Mouse (Mus musculus): ENCODE results near the gene Gabpa. TPM values are rescaled to one million over a fixed set of nuclear protein-coding genes. Genes with fewer than 3 reads are reported as not detected.

Gabpa gene
- polyA plus RNA-seq, 1 experiment: 11.7 TPM

DNA sequence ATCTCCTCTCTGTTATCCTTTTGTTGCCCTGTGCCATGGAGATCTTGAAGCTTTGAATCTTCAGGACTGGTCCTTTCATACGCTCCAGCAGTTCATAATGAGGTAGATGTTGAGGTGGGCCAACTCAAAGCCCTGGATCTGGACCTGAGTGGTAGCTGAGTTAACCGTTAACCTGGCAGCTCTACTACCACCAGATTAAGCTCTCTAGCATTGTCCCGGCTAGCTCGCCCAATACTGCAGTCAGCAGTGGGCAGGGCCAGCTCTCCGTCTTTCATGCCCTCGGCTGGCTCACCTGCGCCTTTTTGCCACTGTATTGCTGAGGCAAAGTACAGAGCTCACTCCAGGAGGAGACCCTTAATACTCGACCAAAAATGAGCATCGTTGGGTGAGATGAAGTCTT is 46.4 kb downstream of the Gabpa start:
- Histone ChIP-seq H3K79me3 (ENCODE audit: low read depth) (no peaks in the 10 kb centered on the region), H3K79me2 (ENCODE audit: control insufficient read depth, insufficient read depth) (no peaks in the 10 kb centered on the region), H3K4me3 (ENCODE audit: insufficient read depth, poor library complexity, severe bottlenecking) (no peak overlapping the region), H3K27me3 (ENCODE audit: control insufficient read depth, insufficient read depth, insufficient read length) (no peaks in the 10 kb centered on the region), H3K36me3 (ENCODE audit: control insufficient read depth, insufficient read depth) (no peaks in the 10 kb centered on the region), H3ac (ENCODE audit: control insufficient read depth, insufficient read length, low read depth) (no peak overlapping the region)
- TF ChIP-seq CTCF (IDR thresholded peaks at IDR 0.05; ENCODE audit: control insufficient read depth, insufficient read depth, insufficient read length) (no peak), MYOD1 (IDR thresholded peaks at IDR 0.05; ENCODE audit: control insufficient read depth, insufficient read length, low read depth) (no peak), CEBPB (IDR thresholded peaks at IDR 0.05; ENCODE audit: low read depth) (no peak), FOSL1 (IDR thresholded peaks at IDR 0.05; ENCODE audit: insufficient read depth, low read length, poor library complexity, severe bottlenecking) (no peak), MAX (IDR thresholded peaks at IDR 0.05) (no peak), MYOG (IDR thresholded peaks at IDR 0.05; ENCODE audit: control insufficient read depth, extremely low read depth, insufficient read length) (no peak)

DNA sequence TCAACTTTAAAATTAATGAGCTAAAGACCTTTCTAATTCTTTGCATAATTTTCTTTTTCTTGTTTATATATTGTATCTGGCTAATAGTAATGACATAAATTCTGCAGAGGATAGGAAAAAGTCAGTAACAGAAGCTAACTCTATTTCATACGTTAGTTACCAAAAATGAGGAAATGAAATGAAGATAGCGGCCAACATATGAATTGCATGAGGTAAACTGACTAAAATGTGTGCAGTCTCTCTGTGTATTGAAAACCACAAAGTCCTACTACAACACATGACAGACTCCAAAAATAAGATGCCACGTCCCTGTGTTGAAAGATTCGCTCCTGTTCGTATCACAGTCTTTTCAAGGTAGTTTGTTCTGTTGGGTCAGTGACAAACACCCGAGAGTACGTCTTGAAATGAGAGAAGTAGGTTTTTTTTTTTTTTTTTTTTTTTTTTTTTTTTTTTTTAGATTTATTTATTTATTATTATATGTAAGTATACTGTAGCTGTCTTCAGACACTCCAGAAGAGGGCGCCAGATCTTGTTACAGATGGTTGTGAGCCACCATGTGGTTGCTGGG is 47.1 kb downstream of the Gabpa start:
- H3K27me3 ChIP-seq (ENCODE audit: control insufficient read depth, insufficient read depth, insufficient read length): no peaks in the 10 kb centered on the region
- TF ChIP-seq USF1 (IDR thresholded peaks at IDR 0.05; ENCODE audit: low read depth): no peak
- no peak for TF ChIP-seq CTCF (IDR thresholded peaks at IDR 0.05; ENCODE audit: control insufficient read depth, insufficient read depth, insufficient read length)
- no peak for TF ChIP-seq MYOG (IDR thresholded peaks at IDR 0.05; ENCODE audit: control insufficient read depth, extremely low read depth, insufficient read length)
- no peak for TF ChIP-seq MYOD1 (IDR thresholded peaks at IDR 0.05; ENCODE audit: control insufficient read depth, insufficient read length, low read depth)
- TF ChIP-seq FOSL1 (IDR thresholded peaks at IDR 0.05; ENCODE audit: insufficient read depth, low read length, poor library complexity, severe bottlenecking): no peak
- no peak for TF ChIP-seq CEBPB (IDR thresholded peaks at IDR 0.05; ENCODE audit: low read depth)
- no peak for TF ChIP-seq MAX (IDR thresholded peaks at IDR 0.05)
- H3K4me3 ChIP-seq (ENCODE audit: insufficient read depth, poor library complexity, severe bottlenecking): no peak overlapping the region
- H3ac ChIP-seq (ENCODE audit: control insufficient read depth, insufficient read length, low read depth): no peak overlapping the region
- H3K79me2 ChIP-seq (ENCODE audit: control insufficient read depth, insufficient read depth): no peaks in the 10 kb centered on the region
- H3K79me3 ChIP-seq (ENCODE audit: low read depth): no peaks in the 10 kb centered on the region
- H3K36me3 ChIP-seq (ENCODE audit: control insufficient read depth, insufficient read depth): no peaks in the 10 kb centered on the region

DNA sequence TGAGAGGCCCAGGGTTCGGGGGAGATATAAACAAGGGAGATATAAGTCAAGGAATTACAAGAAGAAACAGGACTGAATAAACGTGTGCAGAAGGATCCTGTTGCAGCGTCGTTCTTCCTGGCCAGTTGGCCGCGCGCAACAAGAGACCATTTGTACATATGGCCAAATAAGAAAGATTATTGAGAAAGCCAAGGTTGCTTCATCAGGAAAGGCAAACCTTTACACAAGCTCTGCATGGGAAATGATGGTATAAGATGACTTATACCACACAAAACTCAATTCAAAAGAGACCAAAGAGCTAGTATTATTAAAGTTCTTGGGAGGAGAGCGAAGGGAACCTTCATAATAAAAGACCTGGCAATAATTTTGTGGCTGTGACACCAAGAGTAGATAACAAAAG is 49.8 kb downstream of the Gabpa start:
- Histone ChIP-seq H3K27me3 (ENCODE audit: control insufficient read depth, insufficient read depth, insufficient read length) (no peaks in the 10 kb centered on the region), H3K79me2 (ENCODE audit: control insufficient read depth, insufficient read depth) (no peaks in the 10 kb centered on the region), H3K4me3 (ENCODE audit: insufficient read depth, poor library complexity, severe bottlenecking) (no peak overlapping the region), H3K79me3 (ENCODE audit: low read depth) (no peaks in the 10 kb centered on the region), H3K36me3 (ENCODE audit: control insufficient read depth, insufficient read depth) (no peaks in the 10 kb centered on the region), H3ac (ENCODE audit: control insufficient read depth, insufficient read length, low read depth) (no peak overlapping the region)
- TF ChIP-seq MAX (IDR thresholded peaks at IDR 0.05) (no peak), MYOG (IDR thresholded peaks at IDR 0.05; ENCODE audit: control insufficient read depth, extremely low read depth, insufficient read length) (no peak), MYOD1 (IDR thresholded peaks at IDR 0.05; ENCODE audit: control insufficient read depth, insufficient read length, low read depth) (no peak), FOSL1 (IDR thresholded peaks at IDR 0.05; ENCODE audit: insufficient read depth, low read length, poor library complexity, severe bottlenecking) (no peak)

DNA sequence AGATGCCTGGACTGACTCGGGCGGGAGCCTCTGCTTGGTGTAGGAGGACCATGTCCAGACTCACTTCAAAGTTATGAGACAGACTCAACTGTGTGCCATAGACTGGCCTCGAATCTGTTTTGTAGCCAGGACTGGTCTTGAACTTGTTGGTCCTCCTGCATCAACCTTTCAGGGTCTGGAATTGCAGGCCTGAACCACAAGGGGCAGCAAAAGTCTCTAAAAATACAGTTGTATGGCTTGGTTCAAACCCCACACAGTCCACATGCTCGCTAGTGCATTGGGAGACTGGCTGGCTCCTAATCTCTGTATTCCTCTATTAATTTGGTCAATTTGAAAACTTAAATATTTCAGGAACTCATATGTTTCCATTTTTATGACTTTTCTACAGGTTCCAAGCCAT is 68.3 kb downstream of the Gabpa start:
- Histone ChIP-seq H3ac (ENCODE audit: control insufficient read depth, insufficient read length, low read depth) (no peak overlapping the region), H3K79me3 (ENCODE audit: low read depth) (no peaks in the 10 kb centered on the region), H3K4me3 (ENCODE audit: insufficient read depth, poor library complexity, severe bottlenecking) (no peak overlapping the region), H3K79me2 (ENCODE audit: control insufficient read depth, insufficient read depth) (no peaks in the 10 kb centered on the region), H3K27me3 (ENCODE audit: control insufficient read depth, insufficient read depth, insufficient read length) (no peaks in the 10 kb centered on the region), H3K36me3 (ENCODE audit: control insufficient read depth, insufficient read depth) (no peaks in the 10 kb centered on the region)
- TF ChIP-seq USF1 (IDR thresholded peaks at IDR 0.05; ENCODE audit: low read depth) (no peak), MYOG (IDR thresholded peaks at IDR 0.05; ENCODE audit: control insufficient read depth, extremely low read depth, insufficient read length) (no peak), MYOD1 (IDR thresholded peaks at IDR 0.05; ENCODE audit: control insufficient read depth, insufficient read length, low read depth) (no peak), MAX (IDR thresholded peaks at IDR 0.05) (no peak), CTCF (IDR thresholded peaks at IDR 0.05; ENCODE audit: control insufficient read depth, insufficient read depth, insufficient read length) (no peak), CEBPB (IDR thresholded peaks at IDR 0.05; ENCODE audit: low read depth) (no peak), FOSL1 (IDR thresholded peaks at IDR 0.05; ENCODE audit: insufficient read depth, low read length, poor library complexity, severe bottlenecking) (no peak)

DNA sequence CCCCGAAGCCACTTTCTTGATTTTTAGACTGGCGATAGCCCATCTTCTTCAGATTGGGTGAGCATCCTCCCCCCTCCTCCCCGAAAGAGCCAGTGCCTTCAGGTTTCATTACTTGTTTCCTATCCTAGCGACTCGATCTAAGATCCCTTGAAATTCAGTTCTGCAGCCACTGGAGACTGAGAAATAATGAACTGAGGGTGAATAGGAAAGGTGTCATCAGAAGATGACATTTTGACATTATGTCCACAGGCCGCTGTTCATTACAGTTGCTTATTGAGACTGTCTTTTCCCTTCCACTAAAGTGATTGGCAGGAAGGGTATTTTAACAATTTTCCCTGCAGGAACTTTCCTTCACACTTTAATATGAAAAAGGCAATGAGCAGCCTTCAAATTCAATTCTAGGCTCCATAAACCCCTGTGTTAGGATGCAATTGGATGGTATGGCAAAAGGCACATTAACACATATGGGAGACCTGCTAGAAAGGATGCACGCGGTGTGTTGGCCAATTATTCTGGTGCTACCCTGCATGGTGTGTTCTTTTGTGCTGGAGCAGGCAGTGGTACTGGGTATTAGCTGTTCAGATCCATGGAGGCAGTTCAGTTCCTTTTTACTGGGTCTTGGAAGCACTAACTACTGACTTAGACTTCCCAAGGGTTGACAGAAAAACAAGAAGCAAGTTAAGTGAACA is 76.9 kb downstream of the Gabpa start:
- H3K27me3 ChIP-seq (ENCODE audit: control insufficient read depth, insufficient read depth, insufficient read length): no peaks in the 10 kb centered on the region
- no peaks in the 10 kb centered on the region for H3K79me3 ChIP-seq (ENCODE audit: low read depth)
- no peaks in the 10 kb centered on the region for H3K36me3 ChIP-seq (ENCODE audit: control insufficient read depth, insufficient read depth)
- TF ChIP-seq MYOG (IDR thresholded peaks at IDR 0.05; ENCODE audit: control insufficient read depth, extremely low read depth, insufficient read length) (no peak), MYOD1 (IDR thresholded peaks at IDR 0.05; ENCODE audit: control insufficient read depth, insufficient read length, low read depth) (no peak), MAX (IDR thresholded peaks at IDR 0.05) (no peak), USF1 (IDR thresholded peaks at IDR 0.05; ENCODE audit: low read depth) (no peak), CEBPB (IDR thresholded peaks at IDR 0.05; ENCODE audit: low read depth) (no peak), CTCF (IDR thresholded peaks at IDR 0.05; ENCODE audit: control insufficient read depth, insufficient read depth, insufficient read length) (no peak), FOSL1 (IDR thresholded peaks at IDR 0.05; ENCODE audit: insufficient read depth, low read length, poor library complexity, severe bottlenecking) (no peak)
- no peak overlapping the region for H3K4me3 ChIP-seq (ENCODE audit: insufficient read depth, poor library complexity, severe bottlenecking)
- H3K79me2 ChIP-seq (ENCODE audit: control insufficient read depth, insufficient read depth): no peaks in the 10 kb centered on the region
- no peak overlapping the region for H3ac ChIP-seq (ENCODE audit: control insufficient read depth, insufficient read length, low read depth)

Other genes with a start within 250 kb of the Gabpa start
- 44.7 TPM for gene Mrpl39, start 99.2 kb upstream of the Gabpa start, polyA plus RNA-seq (2012; fragmentation: generic; extraction: Trizol)
- gene Jam2, start 60.8 kb upstream of the Gabpa start, polyA plus RNA-seq (2012; fragmentation: generic; extraction: Trizol): 44.5 TPM
- 350 TPM for gene Atp5j, start 700 bp downstream of the Gabpa start, polyA plus RNA-seq (2012; fragmentation: generic; extraction: Trizol)